Mouse (Mus musculus): Measurements from ENCODE around the gene Vps13a.

GRCm38 (mm10) chr19:16736854-16737253, 43.9 kb downstream of the Vps13a start:
- no peak for TF ChIP-seq CTCF (IDR thresholded peaks at IDR 0.05)
- TF ChIP-seq EP300 (IDR thresholded peaks at IDR 0.05; ENCODE audit: insufficient read depth, low read depth, low read length), result no peak

All from heart, adult 2 months (tissue).